Mouse (Mus musculus) thymus, postnatal 0 days (tissue): ENCODE data around the gene Ppp6r2. TPM values are rescaled to one million over a fixed set of nuclear protein-coding genes. Genes with fewer than 3 reads are reported as not detected.
A peak's percentile ranks its signal among the peaks of the same experiment; 100 is the strongest.

ENCODE experiments used
- DNase-seq: peaks from one replicate; pipeline ENCODE4 v3.0.0-alpha.2; 2015; ENCODE audit warnings: low spot score
- polyA plus RNA-seq: library from polyadenylated mRNA; unstranded; fragments of >200 nt; fragmentation: Nextera tagmentation; extraction: Ambion mirVana; gene quantifications from 2 replicates; pipeline ENCODE4 v1.2.1, GENCODE M21; 2015

The Ppp6r2 gene
- polyA plus RNA-seq, 1 experiment from 2014 or later: 38.2 TPM

- no peak for DNase-seq
Measured at GRCm38 (mm10) chr15:89249063-89249462, 37.7 kb downstream of the Ppp6r2 start.

GRCm38 (mm10) chr15:89255330-89255729 is 44.0 kb downstream of the Ppp6r2 start:
- no peak for DNase-seq

GRCm38 (mm10) chr15:89258997-89259396 is 47.6 kb downstream of the Ppp6r2 start:
- no peak for DNase-seq

- no peak for DNase-seq
Measured at GRCm38 (mm10) chr15:89264485-89264884, 53.1 kb downstream of the Ppp6r2 start.

GRCm38 (mm10) chr15:89275497-89275896 is 64.1 kb downstream of the Ppp6r2 start:
- no peak for DNase-seq

GRCm38 (mm10) chr15:89277366-89277765 is 66.0 kb downstream of the Ppp6r2 start:
- no peak for DNase-seq

GRCm38 (mm10) chr15:89282546-89282945 is 71.2 kb downstream of the Ppp6r2 start:
- peak; percentile 85 for DNase-seq

GRCm38 (mm10) chr15:89284094-89284493 is 72.7 kb downstream of the Ppp6r2 start:
- DNase-seq: no peak

GRCm38 (mm10) chr15:89285004-89285403 is 73.7 kb downstream of the Ppp6r2 start:
- DNase-seq: no peak

GRCm38 (mm10) chr15:89285478-89285877 is 74.1 kb downstream of the Ppp6r2 start:
- no peak for DNase-seq

GRCm38 (mm10) chr15:89286114-89286513 is 74.8 kb downstream of the Ppp6r2 start:
- DNase-seq: peak; percentile 38

- no peak for DNase-seq
Measured at GRCm38 (mm10) chr15:89286582-89286981, 75.2 kb downstream of the Ppp6r2 start.

GRCm38 (mm10) chr15:89288227-89288767 is 76.9 kb downstream of the Ppp6r2 start:
- DNase-seq: no peak

GRCm38 (mm10) chr15:89289455-89289854 is 78.1 kb downstream of the Ppp6r2 start:
- DNase-seq: no peak

GRCm38 (mm10) chr15:89291521-89291920 is 80.2 kb downstream of the Ppp6r2 start:
- DNase-seq: no peak

- no peak for DNase-seq
Measured at GRCm38 (mm10) chr15:89292795-89293194, 81.4 kb downstream of the Ppp6r2 start.

- no peak for DNase-seq
Measured at GRCm38 (mm10) chr15:89293778-89294177, 82.4 kb downstream of the Ppp6r2 start.

GRCm38 (mm10) chr15:89295580-89296165 is 84.3 kb downstream of the Ppp6r2 start:
- no peak for DNase-seq

GRCm38 (mm10) chr15:89296465-89296864 is 85.1 kb downstream of the Ppp6r2 start:
- DNase-seq: no peak

GRCm38 (mm10) chr15:89297695-89298094 is 86.3 kb downstream of the Ppp6r2 start:
- no peak for DNase-seq

- DNase-seq: no peak
Measured at GRCm38 (mm10) chr15:89300180-89300579, 88.8 kb downstream of the Ppp6r2 start.

GRCm38 (mm10) chr15:89300600-89300999 is 89.2 kb downstream of the Ppp6r2 start:
- DNase-seq: no peak

GRCm38 (mm10) chr15:89305966-89306365 is 94.6 kb downstream of the Ppp6r2 start:
- DNase-seq: no peak
